Mouse (Mus musculus) liver, embryonic 11.5 days (tissue): ENCODE data around the gene Dnajc27. TPM values are rescaled to one million over a fixed set of nuclear protein-coding genes. Genes with fewer than 3 reads are reported as not detected.

Experiments
- ATAC-seq: fragments of 200-750 bp; cut with Nextera tagmentation; replicated peaks from 2 replicates; pipeline ENCODE4 v1.8.0; 2017; ENCODE audit warnings: moderate number of reproducible peaks, mild to moderate bottlenecking, moderate TSS enrichment, moderate library complexity; ENCODE audit not compliant: low FRiP score
- DNase-seq: peaks from one replicate; pipeline ENCODE4 v3.0.0-alpha.2; 2017; ENCODE audit warnings: low spot score
- H3K27ac ChIP-seq: fragments of 300-500 bp; sonication (generic); 2 replicates; pipeline ENCODE4 v1.5.1; 2014; ENCODE audit warnings: mild to moderate bottlenecking, low read depth, low read length, control low read depth
- H3K27me3 ChIP-seq: fragments of 300-500 bp; sonication (generic); replicated peaks from 2 replicates; pipeline ENCODE4 v1.6.1; 2014; ENCODE audit warnings: low read length, mixed read lengths; ENCODE audit not compliant: control insufficient read depth, insufficient read depth
- H3K36me3 ChIP-seq: fragments of 300-500 bp; sonication (generic); 2 replicates; pipeline ENCODE4 v1.6.1; 2014; ENCODE audit warnings: mild to moderate bottlenecking, low read length, moderate library complexity, mixed read lengths; ENCODE audit not compliant: control insufficient read depth, insufficient read depth
- H3K4me1 ChIP-seq: fragments of 300-500 bp; sonication (generic); replicated peaks from 2 replicates; pipeline ENCODE4 v1.6.1; 2014; ENCODE audit warnings: low read length, mixed read lengths; ENCODE audit not compliant: control insufficient read depth, insufficient read depth
- H3K4me2 ChIP-seq: fragments of 300-500 bp; sonication (generic); 2 replicates; pipeline ENCODE4 v1.6.1; 2014; ENCODE audit warnings: mild to moderate bottlenecking, control low read depth, moderate library complexity
- H3K4me3 ChIP-seq: fragments of 300-500 bp; sonication (generic); 2 replicates; pipeline ENCODE4 v1.5.1; 2014; ENCODE audit warnings: low read depth, low read length, control low read depth
- H3K9ac ChIP-seq: fragments of 300-500 bp; sonication (generic); 2 replicates; pipeline ENCODE4 v1.6.1; 2014; ENCODE audit warnings: low read depth, low read length, control low read depth
- H3K9me3 ChIP-seq: fragments of 300-500 bp; sonication (generic); 2 replicates; pipeline ENCODE4 v1.6.1; 2016; ENCODE audit warnings: low read length, inconsistent platforms, mixed read lengths; ENCODE audit not compliant: control insufficient read depth
- WGBS: fragments of 180-500 bp; shearing (Covaris S2); extraction: QIAGEN DNeasy Blood & Tissue Kit; methylation state at CpG from one replicate; pipeline ENCODE4 v1.1.7; 2014; 5-methylcytosine and 5-hydroxymethylcytosine counted together
- polyA plus RNA-seq: library from polyadenylated mRNA; unstranded; fragments of >200 nt; fragmentation: Nextera tagmentation; extraction: Ambion mirVana; gene quantifications from 2 replicates; pipeline ENCODE4 v1.2.1, GENCODE M21; 2014

The Dnajc27 gene
- polyA plus RNA-seq, 1 experiment from 2014 or later, result 5.7 TPM

DNA sequence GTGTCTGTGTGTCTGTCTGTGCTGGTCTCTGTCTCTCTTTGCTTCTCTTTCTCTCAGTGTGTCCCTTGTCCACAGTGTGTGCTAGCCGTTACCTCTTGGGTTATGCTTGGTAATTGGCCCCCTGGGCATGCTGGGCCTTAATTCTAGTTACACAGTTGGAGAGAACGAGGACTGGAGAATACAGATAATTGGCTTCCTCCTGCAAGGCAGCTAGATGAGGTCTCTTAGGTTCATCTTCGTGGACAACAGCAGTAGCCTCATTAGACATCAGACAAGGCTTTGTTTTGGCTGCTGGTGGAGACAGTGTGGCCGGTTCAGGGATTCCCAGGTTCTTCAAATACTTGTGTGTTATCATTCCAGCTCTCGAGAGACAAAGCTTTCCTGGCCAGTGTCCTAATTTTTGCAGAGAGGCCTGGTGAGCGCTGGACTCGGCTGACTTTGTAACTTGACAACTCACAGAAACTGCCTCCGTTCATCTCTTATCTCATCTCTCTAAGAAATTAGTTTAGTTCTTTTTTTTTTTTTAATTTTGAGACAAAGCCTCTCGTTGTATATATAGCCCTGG is 31.4 kb upstream of the Dnajc27 start:
- ATAC-seq (no peak), DNase-seq (no peak)
- H3K4me2 ChIP-seq, result no peak overlapping the region
- no peak overlapping the region for H3K27ac ChIP-seq
- WGBS, result 57% methylated on average over 9 of the region's 9 CpGs
- no peaks in the 10 kb centered on the region for H3K36me3 ChIP-seq
- H3K9ac ChIP-seq, result no peak overlapping the region
- H3K27me3 ChIP-seq, result no peaks in the 10 kb centered on the region
- H3K9me3 ChIP-seq, result no peaks in the 10 kb centered on the region
- H3K4me3 ChIP-seq, result no peak overlapping the region
- H3K4me1 ChIP-seq, result no peaks in the 10 kb centered on the region

DNA sequence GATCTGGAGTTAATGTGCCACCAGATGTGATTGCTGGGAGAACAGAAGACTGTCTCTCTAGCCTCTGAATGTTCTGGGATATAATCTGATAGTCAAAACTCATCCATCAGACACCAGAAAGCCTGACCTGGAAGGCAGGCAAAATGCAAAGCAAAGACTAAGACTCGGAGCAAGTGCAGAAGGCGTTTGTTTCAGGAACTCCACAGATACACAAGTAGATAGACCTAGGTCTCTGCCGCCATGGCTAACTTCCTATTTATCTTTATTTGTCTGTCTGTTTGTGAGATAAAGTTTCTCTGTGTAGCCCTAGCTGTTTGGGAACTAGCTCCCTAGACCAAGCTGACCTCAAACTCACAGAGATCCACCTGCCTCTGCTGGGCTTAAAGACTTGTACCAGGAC is 28.7 kb upstream of the Dnajc27 start:
- Histone ChIP-seq H3K27ac (no peak overlapping the region), H3K36me3 (no peaks in the 10 kb centered on the region), H3K4me1 (no peaks in the 10 kb centered on the region), H3K4me2 (no peak overlapping the region), H3K4me3 (no peak overlapping the region), H3K9ac (no peak overlapping the region), H3K27me3 (no peaks in the 10 kb centered on the region), H3K9me3 (no peaks in the 10 kb centered on the region)
- WGBS, result 35% methylated on average over 3 of the region's 3 CpGs
- ATAC-seq, result no peak
- no peak for DNase-seq

DNA sequence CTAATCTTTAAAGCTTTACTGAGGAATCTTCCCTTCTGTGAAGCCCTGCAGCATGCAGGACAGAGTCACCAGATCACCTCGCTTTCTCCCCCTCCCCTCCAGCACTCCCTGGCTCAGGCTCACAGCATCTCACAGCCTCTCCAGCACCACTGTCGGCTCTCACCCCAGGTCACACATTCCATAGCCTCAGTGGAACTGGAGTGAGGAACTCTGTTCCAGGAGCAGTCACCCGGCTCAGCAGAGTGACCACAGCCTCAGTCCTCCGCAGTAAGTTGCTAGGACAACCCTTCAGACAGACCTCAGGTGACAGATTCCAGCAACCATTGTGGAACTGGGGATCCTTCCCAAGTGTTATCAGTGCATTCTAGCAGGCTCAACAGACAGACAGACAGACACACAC is 27.5 kb upstream of the Dnajc27 start:
- ATAC-seq, result no peak
- no peaks in the 10 kb centered on the region for H3K36me3 ChIP-seq
- no peak overlapping the region for H3K27ac ChIP-seq

DNA sequence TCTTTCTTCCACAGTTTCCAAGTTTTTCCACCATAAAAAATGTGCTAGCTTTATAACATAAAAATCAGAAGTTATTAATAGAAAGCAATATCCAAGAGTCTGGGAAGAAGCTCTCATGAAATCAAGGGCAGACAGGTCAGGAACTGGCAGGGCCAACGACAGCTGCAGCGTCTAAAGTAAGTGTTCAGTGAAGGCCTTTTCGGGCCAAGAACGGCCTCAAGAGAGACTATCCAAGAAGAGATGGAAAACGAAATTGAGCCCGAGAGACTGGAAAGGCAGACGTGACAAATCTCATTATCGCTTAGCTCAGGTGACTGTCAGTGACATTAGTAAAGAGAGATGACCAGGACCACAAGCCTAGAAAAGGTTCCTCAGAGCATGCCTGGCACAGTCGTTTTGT is 24.1 kb upstream of the Dnajc27 start:
- Histone ChIP-seq H3K27ac (no peak overlapping the region), H3K9ac (no peak overlapping the region), H3K27me3 (no peaks in the 10 kb centered on the region), H3K9me3 (no peaks in the 10 kb centered on the region), H3K4me3 (no peak overlapping the region), H3K36me3 (no peaks in the 10 kb centered on the region), H3K4me2 (no peak overlapping the region), H3K4me1 (no peaks in the 10 kb centered on the region)
- WGBS, result 69% methylated on average over 9 of the region's 9 CpGs
- DNase-seq, result no peak
- no peak for ATAC-seq

More for the DNA sequence above, 27.5 kb upstream of the Dnajc27 start:
- Histone ChIP-seq H3K9me3 (no peaks in the 10 kb centered on the region), H3K4me2 (no peak overlapping the region), H3K9ac (no peak overlapping the region), H3K4me1 (no peaks in the 10 kb centered on the region), H3K4me3 (no peak overlapping the region), H3K27me3 (no peaks in the 10 kb centered on the region)
- WGBS, result 30% methylated on average over 4 of the region's 4 CpGs
- DNase-seq, result no peak

DNA sequence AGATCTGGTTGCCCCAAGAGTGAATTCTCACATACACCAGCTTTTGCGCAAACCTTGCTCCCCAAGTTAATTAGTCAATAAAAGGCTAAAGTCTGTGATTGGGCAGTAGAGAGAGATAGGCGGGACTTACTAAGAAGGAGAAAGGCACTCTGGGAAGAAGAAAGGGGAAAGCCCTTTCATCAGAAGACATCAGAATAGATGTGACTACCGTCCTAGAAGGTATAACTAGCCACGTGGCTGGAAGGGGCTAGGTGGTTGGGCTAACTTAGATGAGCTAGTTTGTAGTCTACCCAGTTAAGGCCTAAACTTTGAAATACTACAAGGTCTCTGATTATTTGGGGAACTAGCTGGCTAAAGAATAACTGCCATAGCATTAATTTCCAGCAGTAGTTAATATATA is 22.7 kb upstream of the Dnajc27 start:
- Histone ChIP-seq H3K4me1 (no peaks in the 10 kb centered on the region), H3K9me3 (no peaks in the 10 kb centered on the region), H3K27me3 (no peaks in the 10 kb centered on the region), H3K4me3 (no peak overlapping the region), H3K27ac (no peak overlapping the region), H3K4me2 (no peak overlapping the region), H3K9ac (no peak overlapping the region), H3K36me3 (no peaks in the 10 kb centered on the region)
- DNase-seq, result no peak
- no peak for ATAC-seq
- WGBS, result 82% methylated on average over 4 of the region's 4 CpGs

DNA sequence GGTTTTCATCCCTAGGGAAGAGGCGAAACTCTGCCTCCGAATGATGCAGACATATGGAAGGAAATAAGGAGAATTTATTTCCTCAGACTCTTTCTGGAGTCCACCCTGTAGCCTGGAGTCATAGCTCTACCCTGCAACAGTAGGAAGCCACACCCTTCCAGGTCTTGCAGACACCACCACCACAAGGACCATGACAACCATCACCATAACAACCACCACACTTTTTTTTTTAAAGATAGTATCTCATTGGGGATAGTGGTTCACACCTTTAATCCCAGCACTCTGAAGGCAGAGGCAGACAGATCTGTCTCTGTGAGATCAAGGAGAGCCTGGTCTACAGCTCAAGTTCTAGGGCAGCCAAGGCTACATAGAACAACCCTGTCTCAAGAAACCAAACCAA is 16.9 kb upstream of the Dnajc27 start:
- Histone ChIP-seq H3K4me2 (no peak overlapping the region), H3K27ac (no peak overlapping the region), H3K9me3 (no peaks in the 10 kb centered on the region), H3K9ac (no peak overlapping the region), H3K4me1 (peaks cover 8% of the 10 kb centered on the region; the same call in 1 of the 2 replicates), H3K4me3 (no peak overlapping the region), H3K27me3 (no peaks in the 10 kb centered on the region), H3K36me3 (no peaks in the 10 kb centered on the region)
- WGBS, result 88% methylated on average over 2 of the region's 2 CpGs
- ATAC-seq, result no peak
- no peak for DNase-seq

DNA sequence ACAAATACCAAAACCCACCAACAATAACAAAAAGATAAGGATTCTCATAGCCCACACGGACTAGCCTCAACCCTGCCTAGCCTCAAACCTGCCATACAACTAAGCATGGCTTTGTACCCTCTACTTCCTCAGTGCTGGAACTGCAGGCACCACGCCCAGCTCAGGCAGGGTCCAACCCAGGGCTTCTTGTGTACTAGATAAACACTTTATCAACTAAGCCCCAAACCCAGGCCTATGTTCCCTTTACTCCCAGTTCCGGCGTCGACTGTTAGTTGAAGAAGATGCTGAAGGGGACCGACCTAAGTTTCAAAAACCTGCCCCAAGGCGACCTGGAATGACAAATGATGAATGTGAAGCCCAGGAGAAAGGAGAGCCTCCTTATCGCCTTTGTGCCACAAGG is 16.4 kb upstream of the Dnajc27 start:
- no peaks in the 10 kb centered on the region for H3K9me3 ChIP-seq
- H3K36me3 ChIP-seq, result no peaks in the 10 kb centered on the region
- WGBS, result 48% methylated on average over 8 of the region's 8 CpGs
- H3K4me1 ChIP-seq, result peaks cover 8% of the 10 kb centered on the region; the same call in 1 of the 2 replicates
- H3K4me3 ChIP-seq, result no peak overlapping the region
- no peak for DNase-seq
- H3K27ac ChIP-seq, result no peak overlapping the region
- no peak overlapping the region for H3K4me2 ChIP-seq
- H3K27me3 ChIP-seq, result no peaks in the 10 kb centered on the region
- peak; percentile 74 for ATAC-seq
- H3K9ac ChIP-seq, result no peak overlapping the region

DNA sequence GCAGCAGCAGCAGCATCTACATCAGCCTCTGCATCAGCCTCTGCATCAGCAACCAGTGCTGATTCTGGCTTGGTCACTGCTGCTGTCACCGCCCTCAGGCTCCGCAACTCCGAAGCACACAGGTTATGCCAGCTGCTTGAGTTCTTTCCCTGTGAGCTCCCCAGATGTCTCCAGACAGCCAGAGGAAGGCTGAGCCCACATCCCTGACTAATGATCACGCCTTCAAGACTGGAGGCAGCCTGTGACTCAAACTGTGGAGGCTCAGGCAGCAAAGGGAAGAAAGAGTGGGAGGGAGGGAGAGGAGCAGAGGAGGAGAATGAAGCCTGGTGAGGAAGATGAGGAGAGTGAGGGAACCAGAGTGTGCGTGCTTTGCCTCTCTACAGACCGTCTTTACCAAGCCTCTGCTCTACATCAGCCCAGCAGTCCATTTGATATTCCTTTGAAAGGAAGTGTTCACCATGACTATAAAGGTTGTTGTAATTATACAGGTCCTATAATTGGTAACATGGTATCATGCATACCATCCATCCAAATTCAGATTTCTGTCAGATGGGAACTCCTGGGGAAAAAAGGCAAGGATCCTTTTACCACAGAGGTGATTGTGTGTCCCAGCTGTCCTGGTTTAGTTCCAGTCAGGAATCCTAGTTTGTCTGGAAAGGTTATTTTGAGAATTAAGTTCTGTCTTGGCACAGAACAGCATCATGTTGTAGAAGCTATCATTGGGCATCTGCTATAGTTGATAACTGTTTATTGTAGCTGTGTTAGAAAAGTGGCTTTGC is 15.5 kb upstream of the Dnajc27 start:
- no peak overlapping the region for H3K4me2 ChIP-seq
- no peak overlapping the region for H3K27ac ChIP-seq
- H3K36me3 ChIP-seq, result no peaks in the 10 kb centered on the region
- H3K9me3 ChIP-seq, result no peaks in the 10 kb centered on the region
- WGBS, result 67% methylated on average over 6 of the region's 6 CpGs
- no peak overlapping the region for H3K9ac ChIP-seq
- no peaks in the 10 kb centered on the region for H3K27me3 ChIP-seq
- no peak for ATAC-seq
- H3K4me1 ChIP-seq, result peaks cover 8% of the 10 kb centered on the region; the same call in 1 of the 2 replicates
- no peak overlapping the region for H3K4me3 ChIP-seq
- no peak for DNase-seq

DNA sequence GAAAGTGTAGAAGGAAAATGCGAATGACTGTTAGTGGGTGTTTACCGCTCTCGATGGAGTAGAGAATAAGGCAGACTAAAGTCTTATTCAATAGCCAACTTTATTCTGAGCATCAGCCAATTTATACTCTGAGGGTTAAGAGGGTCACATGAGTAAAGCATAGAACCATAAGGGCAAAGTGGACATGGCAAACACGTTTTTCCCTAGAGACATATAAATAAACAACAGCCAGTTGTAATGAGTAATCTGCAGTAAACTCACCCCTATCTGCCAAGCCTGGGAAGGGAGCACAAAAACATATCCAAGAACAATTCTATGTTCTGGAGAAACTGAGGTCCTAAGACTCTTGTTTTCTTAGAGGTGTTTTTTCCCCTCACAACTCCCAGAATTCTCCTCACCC is 13.8 kb upstream of the Dnajc27 start:
- DNase-seq (no peak), ATAC-seq (no peak)
- no peak overlapping the region for H3K27ac ChIP-seq
- H3K9ac ChIP-seq, result no peak overlapping the region
- WGBS, result 83% methylated on average over 4 of the region's 4 CpGs
- no peaks in the 10 kb centered on the region for H3K27me3 ChIP-seq
- no peak overlapping the region for H3K4me2 ChIP-seq
- no peaks in the 10 kb centered on the region for H3K36me3 ChIP-seq
- no peaks in the 10 kb centered on the region for H3K9me3 ChIP-seq
- H3K4me1 ChIP-seq, result peaks cover 8% of the 10 kb centered on the region; the same call in 1 of the 2 replicates
- no peak overlapping the region for H3K4me3 ChIP-seq
